23 mouse cellular contexts compared by ENCODE assay signal in genomic region chr12:50615852-50616251, GRCm38 (mm10). TPM values are rescaled to one million over a fixed set of nuclear protein-coding genes. Genes with fewer than 3 reads are reported as not detected.
"Had no signal": no experiment of that assay in that cellular context is flagged by ENCODE, and none has a peak within 500 bp of the region (broad histone marks: within the 10 kb centered on the region; RNA-seq: fewer than 3 reads in every experiment).

No protein-coding gene starts in this region.

- DNase-seq: gastrocnemius, postnatal 14 days; gastrocnemius, postnatal 36 days; heart, adult 11 months; heart, adult 2 months; heart, postnatal 14 days; heart, postnatal 36 days; kidney, adult 11 months; kidney, adult 2 months; kidney, adult 9 months; kidney, postnatal 14 days; kidney, postnatal 36 days; left cerebral cortex, postnatal 4 days had no signal

- ATAC-seq: hindbrain, postnatal 0 days; intestine, embryonic 16.5 days; liver, embryonic 12.5 days had no signal

- H3K27me3 ChIP-seq: heart, embryonic 13.5 days; heart, embryonic 15.5 days; hindbrain, embryonic 13.5 days; hindbrain, embryonic 15.5 days; kidney, embryonic 15.5 days; limb, embryonic 13.5 days; limb, embryonic 15.5 days; liver, embryonic 12.5 days had no signal

RNA-seq across cellular contexts. Expression of gene Prkd1, which starts 33.0 kb away (rescaled TPM):
- total RNA-seq: hematopoietic stem cell, adult 5-6 weeks had no signal
